Mouse (Mus musculus) retina, adult 2 months (tissue): ENCODE measurements around the gene Erf.

Source experiments
- DNase-seq: peaks from one replicate; pipeline ENCODE4 v3.0.0-alpha.2; 2012; ENCODE audit warnings: low read depth, low spot score

The Erf gene

DNA sequence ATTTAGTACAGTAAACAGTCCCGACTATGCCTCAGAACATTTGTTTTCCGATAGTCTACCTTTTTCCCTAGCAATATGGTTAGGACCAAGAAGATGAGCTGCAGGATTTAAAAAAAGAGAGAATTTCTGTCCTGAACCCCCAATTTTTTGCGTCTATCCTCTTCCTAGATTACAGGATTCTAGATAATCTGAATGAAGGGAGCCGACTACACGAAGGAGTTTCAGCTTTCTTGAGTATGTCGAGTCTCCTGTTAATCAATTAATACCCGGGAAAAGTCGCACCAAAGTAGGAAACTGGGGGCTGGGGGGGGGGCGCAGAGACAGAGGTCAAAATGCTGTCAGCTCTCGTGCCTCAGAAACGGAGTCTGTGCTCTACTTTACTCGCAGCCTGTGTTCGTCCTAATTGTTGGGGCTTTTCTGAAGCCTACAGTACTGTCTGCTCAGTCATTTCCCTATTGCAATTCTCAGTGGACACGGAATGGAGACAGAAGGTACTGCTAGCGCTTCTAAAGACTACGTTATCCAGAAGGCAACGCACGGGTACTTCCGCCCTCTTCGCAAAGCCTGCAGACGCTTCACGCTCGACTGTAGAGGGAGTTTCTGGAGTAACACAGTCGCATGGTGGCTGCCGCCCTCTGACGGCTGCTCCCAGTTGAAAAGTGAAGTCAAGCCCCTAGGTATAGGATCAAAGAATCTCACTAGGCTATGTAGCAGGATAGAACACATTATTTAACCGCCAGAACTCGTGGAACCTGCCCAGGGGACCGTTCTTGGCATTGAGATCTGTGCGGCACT lies 11.5 kb downstream of the Erf start:
- peak; percentile 80 for DNase-seq

DNA sequence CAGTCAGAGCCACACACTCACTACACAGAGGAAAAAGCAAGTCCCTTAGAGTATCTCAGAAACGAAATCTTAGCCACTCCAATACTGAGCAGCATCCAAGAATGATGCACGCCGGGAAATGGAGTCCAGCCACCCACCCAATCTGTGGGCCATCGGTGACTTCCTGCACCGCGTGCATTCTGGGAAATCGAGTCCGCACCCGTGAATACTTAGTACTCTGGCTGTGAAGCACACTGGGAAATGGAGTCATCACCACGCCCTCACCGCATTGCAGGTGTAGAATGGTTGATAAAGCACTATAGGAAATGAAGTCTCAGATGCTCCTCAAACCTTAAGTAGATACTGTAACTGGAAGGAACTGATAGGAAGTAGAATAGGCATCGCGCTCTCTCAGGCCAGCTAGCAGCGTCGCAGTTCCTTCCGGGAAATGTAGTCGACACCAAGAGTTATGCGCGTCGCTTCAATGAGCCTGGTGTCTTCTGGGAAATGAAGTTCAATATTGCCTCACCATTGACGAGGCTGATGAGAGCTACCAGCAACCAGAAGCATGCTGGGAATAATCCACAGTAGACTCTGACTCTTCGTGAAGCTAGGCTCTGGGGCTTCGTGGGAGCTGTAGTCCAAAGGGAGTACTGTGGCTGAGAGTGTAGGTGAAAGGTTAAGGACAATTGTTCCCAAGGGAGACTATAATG lies 12.4 kb downstream of the Erf start:
- DNase-seq, result peak; percentile 92

DNA sequence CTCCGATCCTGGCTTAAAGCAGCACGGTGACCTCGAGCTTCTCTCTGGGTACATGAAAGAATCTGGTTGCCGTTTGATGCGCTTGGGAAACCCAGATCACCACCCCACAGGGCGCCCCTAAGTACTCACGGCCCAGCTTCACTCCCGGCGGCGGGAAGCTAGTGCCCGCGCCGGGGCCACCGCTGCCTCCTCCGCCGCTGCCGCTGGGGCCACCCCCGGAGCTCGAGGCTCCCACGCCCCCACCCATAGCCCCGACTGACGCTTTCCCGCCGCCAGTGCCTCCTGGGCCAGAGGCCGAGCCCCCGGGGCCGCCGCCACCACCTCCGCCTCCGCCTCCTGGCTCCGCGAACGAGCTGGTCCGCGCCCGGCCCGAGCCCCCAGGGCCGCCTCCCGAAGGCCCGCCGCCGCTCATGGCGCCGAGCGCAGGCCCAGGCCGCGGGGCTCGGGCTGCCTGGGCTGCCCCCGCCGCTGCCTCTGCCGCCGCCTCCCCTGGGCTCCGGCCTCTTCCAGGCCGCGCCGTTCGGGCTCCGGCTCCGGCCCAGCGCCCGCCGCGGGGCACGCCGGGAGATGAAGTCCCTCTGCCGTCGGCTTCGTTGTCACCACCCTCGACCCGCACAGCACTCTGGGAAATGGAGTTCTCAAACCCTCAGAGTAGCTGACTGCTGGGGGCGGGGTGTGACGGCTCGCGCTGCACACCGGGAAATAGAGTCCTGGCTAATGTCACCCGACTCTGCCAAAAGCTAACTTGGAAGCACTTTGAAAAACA lies 13.1 kb downstream of the Erf start, which contains the start of gene Gsk3a:
Gsk3a (minus strand) TSS at position 603 of the 766 bp plus-strand sequence.
- DNase-seq, result peak; percentile 98

DNA sequence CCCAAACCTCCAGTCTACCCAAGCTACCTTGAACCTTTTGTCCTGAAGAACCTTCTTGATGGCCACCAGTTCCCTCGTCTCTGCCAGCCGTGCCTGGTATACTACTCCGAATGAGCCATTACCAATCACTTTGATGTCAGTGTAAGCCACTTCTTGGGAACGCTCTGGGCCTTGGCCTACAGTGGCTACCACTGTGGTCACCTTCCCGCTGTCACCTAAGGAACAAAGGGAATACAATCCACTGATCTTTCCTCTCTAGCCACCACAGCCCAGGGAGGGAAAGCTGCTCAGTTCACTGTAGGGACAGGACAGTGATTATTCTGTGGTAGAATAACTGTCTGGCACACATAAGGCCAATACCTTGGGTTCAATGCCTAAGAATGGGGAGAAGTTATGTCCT lies 15.0 kb downstream of the Erf start:
- no peak for DNase-seq

DNA sequence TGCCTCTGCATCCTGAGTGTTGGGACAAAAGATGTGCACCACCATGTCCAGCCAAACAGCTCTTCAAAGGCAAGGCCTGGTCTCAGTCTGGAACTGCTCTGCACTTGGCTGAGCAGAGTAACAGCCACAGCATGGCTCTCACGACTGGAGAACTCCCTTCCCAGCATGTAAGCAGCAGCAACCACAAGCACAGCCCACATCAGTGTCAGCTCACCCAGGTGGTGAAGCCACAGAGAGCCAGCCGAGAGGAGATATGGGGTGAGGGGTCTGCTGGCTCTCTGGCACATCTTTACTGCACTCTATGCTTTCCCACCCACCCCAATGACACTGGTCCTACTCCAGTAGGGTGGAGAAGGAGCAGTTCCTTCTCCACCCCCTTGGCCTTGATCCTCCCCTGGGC lies 17.5 kb downstream of the Erf start:
- DNase-seq, result no peak

DNA sequence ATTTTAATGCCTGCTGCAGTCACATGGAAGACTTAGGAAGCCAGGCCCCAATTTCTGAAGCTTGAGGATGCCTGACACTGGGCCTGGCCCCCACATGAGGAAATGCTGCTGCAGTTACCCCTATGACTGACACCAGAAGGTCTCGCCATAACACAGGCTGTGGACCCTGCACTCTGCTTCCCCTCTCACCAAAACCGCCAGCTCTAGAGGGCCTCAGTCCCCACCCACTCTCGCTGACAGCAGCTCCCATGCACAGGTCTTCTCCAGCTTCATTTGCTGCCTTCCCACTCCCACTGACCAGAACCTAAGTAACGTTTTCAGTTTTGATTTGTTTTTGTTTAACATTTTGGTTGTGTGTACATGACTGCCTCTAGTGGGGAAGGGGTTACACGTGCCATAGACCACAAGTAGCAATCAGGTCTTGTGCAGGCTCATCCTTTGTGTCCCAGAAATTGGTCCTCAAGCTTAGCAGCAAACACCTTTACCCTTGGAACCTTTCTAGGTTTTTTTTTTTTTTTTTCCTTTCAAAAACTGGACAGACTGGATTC lies 18.4 kb downstream of the Erf start:
- no peak for DNase-seq

DNA sequence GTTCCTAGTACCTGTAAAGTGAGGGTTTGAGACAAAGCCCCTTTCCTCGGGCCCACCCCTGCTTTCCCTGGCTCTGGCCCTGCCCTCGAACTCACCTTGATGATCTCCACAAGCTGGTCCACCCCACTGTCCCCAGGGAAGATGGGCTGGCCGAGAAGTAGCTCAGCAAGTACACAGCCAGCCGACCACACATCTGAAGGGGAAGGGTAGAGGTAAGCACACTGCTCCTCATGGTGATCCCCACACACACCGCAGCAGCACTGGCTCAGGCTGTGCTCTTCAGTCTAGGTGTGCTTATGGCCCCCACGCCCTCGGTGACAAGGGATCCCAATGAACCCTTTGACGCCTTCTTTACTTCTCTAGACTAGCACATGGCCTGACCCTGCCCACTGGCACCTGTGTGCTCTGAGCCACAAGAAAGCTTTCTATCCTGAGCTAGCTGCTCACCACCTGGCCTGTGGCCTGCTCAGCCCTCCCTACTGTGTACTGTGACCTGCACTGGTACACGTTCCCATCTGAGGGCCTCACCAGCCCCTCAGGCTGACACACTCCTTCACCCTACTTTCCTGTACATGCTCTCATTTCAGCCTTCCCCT lies 19.8 kb downstream of the Erf start:
- DNase-seq, result no peak

DNA sequence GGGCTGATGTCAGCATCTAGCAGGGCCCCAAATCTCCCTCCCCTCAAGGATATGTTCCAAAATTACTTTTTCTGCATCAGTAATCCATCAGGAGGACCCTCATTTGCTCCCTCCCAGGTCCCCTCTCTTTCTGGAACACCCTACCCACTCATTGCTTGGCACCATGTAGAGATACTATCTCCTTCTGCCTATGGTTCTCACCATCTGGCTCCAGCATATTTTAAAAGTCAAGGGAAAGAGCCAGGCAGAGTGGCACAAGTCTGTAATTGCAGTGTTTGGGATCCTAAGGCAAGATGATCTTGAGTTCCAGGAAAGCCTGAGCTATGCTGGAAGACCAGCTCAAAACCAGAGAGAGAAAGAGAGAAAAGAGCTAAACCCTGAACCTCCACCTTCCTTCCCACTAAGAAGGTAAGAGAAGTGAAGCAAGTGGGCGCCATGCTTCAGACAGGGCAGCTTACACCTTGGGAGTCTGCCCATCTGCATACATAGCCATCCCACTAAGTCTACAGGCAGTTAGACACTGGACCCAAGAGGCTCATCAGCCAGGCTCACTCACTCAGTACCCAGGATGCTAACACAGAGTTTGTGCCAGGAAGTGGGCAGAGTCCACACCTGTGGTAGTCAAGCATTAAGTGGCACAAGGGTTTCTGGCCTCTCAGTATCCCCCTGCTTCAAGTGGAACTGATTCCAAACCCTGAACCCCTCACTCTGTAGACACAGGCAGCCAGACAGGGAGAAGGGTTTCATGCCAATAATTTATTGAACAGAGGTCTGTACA lies 22.8 kb downstream of the Erf start:
- no peak for DNase-seq

DNA sequence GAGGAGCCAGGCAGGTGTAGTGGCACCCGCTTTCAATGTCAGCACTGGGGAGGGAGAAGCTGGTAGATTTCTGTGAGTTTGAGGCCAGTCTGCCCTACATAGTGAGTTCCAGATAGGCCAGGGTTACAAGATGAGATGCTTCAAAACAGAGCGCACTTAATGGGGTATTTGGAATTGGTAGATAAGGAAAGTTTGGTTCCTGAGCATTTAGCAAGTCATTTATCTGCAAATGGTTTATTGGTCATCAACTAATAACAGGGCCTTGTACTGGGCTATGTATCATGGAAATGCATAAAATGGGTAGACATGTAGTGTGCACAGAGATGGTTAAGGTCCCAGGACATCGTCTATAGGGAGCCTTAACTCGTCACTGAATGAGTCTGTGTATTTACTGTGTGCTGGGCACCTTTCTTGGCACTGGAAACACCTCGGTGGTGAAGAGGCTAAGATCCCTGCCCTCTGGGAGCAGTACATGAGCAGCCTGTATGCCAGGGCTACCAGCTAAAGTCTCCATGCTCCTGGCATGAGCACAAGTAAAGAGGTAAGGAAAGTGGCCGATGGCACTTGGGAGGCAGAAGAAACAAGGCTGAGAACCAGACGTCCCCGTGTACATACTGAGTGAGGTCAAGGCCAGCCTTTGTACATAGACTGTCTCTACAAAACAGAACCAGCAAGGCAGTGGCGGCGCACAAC lies 28.1 kb downstream of the Erf start:
- DNase-seq, result no peak

DNA sequence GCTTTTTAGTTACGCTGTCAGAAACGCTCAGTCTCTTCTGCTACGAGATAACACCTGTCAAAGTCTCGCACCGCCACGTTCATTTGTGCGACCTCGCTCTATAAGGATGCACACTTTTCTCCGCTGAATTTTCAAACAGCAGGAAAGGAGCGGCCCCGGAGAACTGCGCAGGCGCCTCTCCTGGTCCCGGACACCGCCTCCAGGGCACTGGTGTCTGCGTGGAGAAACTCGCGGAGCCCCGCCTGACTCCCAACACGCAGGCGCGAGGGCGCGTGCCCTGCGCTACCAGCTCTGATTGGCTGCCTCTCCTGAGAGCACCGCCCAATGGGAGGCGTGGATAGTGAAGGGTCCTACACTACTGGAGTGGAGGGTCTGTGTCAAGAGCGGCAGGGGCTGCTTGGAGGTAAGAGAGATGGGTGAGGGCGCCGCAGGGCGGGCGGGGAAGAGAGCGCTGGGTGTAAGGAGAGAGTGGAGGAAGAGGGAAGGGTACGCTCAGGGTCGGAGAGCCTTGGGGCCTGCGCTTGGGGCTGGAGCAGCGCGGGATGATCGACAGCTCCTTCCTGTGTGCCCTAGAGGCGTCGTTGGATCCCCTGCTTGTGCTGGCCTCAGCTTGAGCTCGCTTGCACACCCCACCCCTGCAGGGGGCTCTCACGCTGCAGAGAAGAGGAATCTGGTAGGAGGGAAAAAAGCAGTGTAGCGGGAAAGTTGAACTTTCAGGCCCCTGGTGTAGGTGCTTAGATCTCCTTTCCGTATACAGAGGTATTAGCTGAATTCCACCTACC lies 29.3 kb downstream of the Erf start, which contains the start of gene Zfp526:
Zfp526 (plus strand) TSS at position 324 of the 782 bp plus-strand sequence.
- DNase-seq, result peak; percentile 88

DNA sequence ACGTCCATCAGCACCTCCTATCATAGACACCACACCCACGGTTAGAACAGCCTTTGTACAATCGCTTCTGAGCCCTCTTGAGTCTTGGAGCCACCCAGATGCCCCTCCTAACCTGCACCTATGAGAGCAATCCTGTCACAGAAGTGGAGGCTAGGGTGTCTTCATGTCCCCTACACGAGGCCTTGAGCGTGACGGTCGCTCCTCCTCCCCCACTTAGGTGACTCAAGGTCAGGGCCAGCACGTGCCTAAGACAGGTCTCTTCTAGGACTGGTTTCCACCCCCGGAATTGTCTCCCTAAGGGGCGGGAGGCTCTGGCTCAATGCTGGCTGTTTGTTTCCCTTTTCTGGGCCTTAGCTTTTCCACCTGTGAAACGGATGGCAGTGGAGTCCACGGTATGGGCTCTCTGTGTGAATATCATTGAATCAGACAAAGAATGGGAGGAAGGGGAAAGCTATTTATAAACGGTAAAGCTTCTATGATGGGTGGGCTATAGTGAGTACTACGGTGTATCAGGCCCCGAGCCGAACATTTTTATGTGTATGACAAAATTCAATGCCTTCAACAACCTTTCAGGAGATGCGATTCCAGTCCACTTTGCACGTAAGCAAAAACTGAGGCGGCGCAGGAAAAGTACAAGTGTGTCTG lies 30.0 kb downstream of the Erf start, which contains the start of gene Dedd2:
Dedd2 (minus strand) TSS at position 159 of the 645 bp plus-strand sequence.
- DNase-seq, result no peak

DNA sequence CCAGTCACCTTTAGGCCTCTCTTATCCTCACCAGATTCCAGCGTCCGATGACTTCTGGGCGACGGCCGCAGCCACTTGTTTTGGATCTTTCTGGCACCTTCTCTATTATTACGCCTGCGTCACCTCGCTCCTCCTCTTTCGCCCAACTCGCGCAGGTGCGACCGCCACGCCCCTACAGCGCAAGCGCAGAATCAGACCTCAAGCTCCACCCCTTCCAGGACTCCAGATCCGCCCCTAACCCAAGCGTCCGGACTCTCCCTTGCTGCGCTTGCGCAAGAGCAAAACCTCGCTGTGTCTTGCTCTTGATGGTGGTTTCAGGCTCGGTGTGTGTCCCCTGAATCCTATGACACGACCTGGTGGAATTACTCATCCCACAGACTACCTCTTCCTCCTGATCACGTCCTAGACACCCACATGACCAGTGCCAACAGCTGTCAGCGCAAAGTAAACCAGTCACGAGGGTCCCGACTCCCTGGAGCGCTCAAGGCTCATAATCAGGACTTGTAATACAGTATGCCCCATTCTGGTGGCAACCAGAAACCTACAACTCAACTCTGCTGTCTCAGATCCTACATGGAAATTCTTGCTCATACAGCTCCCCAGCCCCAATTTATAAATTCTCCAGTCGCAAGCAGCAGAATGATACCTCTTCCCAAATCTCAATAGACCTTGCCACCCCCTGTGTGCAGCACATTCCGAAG lies 30.7 kb downstream of the Erf start:
- peak; percentile 94 for DNase-seq

DNA sequence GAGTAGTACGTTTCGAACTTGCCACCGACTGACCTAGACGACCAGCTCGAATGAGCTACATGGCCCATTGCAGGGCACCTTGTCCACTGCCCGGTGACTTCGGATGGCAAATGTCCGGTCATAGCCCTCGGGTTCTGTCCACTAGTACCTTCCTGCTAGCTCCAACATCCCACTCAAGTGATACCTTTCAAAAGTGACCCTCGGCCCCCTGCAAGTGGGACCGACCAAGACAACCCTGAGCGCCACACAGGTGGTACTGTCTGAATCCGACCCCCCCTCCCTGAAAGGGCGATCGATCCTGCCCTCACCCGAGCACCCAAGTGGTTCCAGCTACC lies 31.2 kb downstream of the Erf start:
- peak; percentile 45 for DNase-seq

DNA sequence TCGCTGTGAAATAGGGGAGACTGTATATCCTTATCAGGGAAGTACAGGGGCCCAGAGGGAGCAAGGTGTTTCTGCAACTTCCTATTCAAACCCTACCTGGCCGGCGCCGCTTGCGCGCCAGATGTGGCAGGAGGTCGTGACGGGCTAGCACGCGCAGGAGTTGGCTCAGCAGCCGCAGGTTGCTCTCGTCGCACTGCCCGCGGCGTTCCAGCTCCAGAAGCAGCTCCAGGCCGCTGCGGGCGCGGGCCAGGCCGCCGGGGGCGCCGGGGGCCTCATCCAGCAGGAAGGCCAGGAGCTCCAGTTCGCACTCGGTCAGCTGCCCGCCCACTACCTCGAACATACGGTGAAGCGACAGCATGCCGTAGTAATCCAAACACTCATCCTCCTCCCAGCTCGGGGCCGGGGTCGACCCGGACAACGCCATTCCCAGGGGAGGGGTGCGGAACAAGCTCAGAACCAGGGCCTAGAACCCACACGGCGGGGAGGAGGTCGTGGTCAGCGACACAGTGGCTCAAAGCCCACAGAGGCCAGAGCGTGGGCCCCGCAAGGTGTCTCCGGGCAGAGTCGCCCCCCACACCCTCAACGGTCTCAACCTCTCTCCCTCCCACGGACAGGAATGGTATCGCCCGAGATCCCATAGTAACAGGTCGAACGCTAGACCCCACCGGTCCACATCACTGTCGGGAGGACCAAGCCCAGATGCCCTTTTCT lies 31.7 kb downstream of the Erf start:
- no peak for DNase-seq

DNA sequence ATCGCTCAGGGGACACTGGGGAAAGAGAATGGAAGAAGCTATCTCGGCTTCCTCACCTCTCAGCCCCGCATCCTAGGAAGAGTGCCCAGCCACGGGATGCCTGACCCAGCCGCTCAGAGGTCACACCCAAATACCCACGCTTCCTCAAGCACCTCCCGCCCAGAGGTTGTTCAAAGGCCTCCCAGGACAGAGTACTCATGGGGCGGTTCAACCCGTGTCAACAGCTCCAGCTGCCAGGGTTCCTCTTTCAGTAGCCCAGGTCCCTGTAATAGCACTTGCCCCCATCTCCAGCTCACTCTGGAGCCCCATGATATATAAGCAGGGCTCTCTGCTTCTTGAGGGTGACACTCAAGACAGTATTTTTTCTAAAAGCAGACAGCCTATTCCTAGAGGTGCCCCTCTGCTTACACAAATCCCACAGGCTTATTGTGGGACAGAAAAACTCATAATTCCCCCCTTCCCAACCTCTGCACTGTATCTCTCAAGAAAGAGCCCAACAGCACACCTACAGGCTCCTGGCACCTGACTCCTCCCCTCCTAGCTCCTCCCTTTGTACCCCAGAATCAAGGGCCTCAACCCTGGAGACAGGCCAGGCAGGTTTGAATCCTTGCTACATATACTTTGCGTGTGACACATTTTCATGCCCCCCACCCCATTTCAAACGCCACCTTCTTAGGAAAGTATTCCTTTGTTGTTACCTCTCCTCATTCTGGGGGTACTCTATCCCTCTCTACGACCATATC lies 32.7 kb downstream of the Erf start:
- DNase-seq, result no peak

DNA sequence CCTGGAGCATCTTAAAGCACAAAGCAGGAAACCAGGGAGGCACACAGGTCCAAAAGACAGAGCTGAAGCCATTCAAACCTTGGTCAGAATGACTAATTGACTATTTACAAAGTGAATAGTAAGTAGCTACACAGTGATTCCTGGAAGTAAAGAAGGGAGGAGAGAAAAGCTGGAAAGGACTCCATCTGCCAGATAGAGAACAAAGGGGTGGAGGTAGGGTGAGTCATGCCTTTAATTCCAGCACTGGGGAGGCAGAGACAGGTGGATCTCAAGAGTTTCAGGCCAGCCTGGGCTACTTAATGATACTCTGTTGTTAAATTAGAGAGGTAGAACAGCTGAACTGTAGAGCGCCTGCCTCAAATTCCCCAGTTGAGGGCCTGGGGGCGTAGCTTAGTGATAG lies 36.4 kb downstream of the Erf start:
- no peak for DNase-seq

DNA sequence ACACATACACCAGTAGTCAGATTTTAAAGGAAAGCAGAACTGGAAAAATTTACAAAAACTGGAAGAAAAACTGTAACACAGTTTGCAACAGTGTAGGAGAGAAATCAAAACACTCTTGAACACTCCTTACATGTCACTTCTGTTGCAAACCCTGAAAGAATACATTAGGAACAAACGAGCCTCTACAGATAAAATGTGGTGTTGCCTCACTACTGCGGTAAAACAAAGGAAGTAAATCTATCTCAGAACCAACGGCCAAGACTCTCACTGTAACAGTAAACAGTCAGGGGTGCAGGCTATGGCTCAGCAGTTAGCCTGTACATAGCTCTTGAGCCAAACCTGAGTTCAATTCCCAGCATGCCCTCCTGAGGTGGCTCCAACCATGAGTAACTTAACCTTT lies 37.5 kb downstream of the Erf start:
- DNase-seq, result no peak
